Mouse (Mus musculus) urinary bladder, postnatal 14 days (tissue): Measurements from ENCODE around the gene Gm614.

Experiments used
- DNase-seq: peaks from one replicate; pipeline ENCODE4 v3.0.0; 2021; ENCODE audit warnings: low spot score

Gm614 gene

GRCm38 (mm10) chrX:101260441-101261325 is 3.1 kb downstream of the Gm614 start:
- DNase-seq = no peak

DNA sequence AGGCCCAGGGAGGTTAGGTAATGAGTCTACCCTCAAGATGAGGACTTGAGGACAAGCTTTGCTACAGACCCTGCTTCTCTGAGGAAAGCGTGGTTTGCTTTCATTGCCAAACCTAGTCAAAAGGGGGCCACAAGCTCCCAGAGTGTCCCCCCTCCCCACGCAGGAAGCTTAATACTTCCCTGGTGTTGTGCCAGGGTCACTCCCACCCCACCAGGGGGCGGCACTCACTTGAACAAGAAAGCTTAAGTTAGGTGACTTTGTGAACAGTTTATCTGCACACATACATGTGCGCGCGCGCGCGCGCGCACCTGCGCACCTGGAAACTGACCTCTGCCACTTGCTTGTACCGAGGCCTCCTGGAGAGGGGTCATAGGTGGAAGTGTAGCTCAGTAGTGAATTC is 7.2 kb downstream of the Gm614 start:
- DNase-seq = no peak

DNA sequence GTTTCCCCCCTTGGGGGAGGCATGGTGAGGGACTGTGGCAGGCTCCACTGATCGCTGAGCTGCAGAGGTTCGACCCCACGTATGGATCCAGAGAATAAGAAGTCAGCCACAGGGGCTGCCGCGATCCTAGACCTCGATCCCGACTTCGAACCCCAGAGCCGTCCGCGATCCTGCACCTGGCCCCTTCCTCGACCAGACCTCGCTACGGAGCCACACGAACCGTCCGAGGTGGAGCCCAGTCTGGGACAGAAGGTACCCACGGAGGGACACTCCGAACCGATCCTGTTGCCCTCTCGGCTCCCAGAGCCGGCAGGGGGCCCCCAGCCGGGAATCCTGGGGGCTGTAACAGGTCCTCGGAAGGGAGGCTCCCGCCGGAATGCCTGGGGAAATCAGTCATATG is 9.1 kb downstream of the Gm614 start:
- no peak for DNase-seq

- DNase-seq = peak; percentile 87
Measured at GRCm38 (mm10) chrX:101253952-101254729, 9.7 kb downstream of the Gm614 start, which contains the start of gene Foxo4. Gene Foxo4 (plus strand): TSS chrX:101254528.

DNA sequence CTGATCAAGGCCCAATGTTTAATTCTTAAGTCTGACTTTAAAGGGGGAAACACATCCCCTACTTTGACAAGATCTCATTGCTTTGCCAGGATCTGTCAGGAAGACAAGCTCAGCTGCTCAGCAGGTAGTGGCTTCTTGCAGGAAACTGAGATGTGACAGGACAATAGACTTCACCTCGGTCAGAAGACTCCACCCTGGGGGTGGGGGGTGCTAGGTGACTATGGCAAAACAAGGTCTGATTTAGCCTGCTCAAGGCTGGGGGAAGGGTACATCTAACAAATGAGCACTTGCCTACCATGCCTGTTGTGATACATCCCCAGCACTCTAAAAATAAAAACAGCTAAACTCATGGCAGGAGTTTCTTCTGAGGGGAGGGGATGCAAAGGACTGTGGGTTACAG is 18.8 kb downstream of the Gm614 start:
- DNase-seq = no peak

- DNase-seq = no peak
Measured at GRCm38 (mm10) chrX:101222796-101223162, 41.0 kb downstream of the Gm614 start.

GRCm38 (mm10) chrX:101221834-101222795 is 41.7 kb downstream of the Gm614 start, which contains the start of gene Snx12:
Gene Snx12 (minus strand): TSS chrX:101222563.
- DNase-seq = peak; percentile 82
